Mouse (Mus musculus) stomach, postnatal 0 days (tissue): ENCODE results near the gene Srebf1.

Source experiments
- CTCF ChIP-seq: IDR thresholded peaks from 2 replicates; pipeline ENCODE4 v1.5.1; 2016; ENCODE audit warnings: antibody characterized with exemption, low read depth, mild to moderate bottlenecking, moderate library complexity
- EP300 ChIP-seq: optimal IDR thresholded peaks from 2 replicates; pipeline ENCODE3; 2016; ENCODE audit warnings: antibody characterized with exemption

DNA sequence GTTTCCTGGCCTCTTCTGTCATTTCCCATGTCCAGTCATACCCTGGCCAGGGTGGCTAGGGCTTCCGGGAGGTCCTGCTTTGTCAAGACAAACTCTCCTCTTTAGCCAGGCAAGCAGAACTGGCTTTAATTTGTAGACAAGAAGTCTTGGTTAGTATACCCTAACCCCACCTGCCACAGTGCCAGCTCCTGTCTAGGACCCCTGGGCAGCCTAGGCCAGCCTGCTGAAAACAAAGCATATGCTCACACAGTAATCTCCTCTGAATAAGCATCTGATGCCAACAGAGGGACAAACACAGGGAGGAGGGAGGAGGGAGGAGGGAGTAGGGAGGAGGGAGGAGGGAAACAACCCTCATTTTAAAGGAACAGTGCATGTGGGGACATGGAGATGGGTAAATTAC is 42.3 kb upstream of the Srebf1 start:
- TF ChIP-seq CTCF (no peak), EP300 (no peak)
